Mouse (Mus musculus): ENCODE measurements around the gene Zmym2. TPM values are rescaled to one million over a fixed set of nuclear protein-coding genes. Genes with fewer than 3 reads are reported as not detected.
"Not testable (repeated sequence)": the region's sequence is repeated elsewhere in the genome, so short reads cannot be mapped to it uniquely, and the experiment has no call there.

Gene Zmym2
- polyA plus RNA-seq (2012; rRNA removed), result 48.6 and 73.9 TPM in 2 replicates

- peak; percentile 80 for DNase-seq (ENCODE audit: low read depth)
- TF ChIP-seq CTCF (IDR thresholded peaks at IDR 0.05; ENCODE audit: borderline replicate concordance, extremely low read depth, insufficient read depth, insufficient read length) (peak; percentile 51; the same call in 1 of the 2 replicates), POLR2A (IDR thresholded peaks at IDR 0.05; ENCODE audit: borderline replicate concordance, extremely low read depth, insufficient read depth, insufficient read length, poor library complexity, severe bottlenecking) (0 out of 2 replicates have a peak, but pooled peaks have one; percentile 19)
Measured at GRCm38 (mm10) chr14:56886594-56887513, at the start of gene Zmym2. TSS of gene Zmym2 (plus strand) at chr14:56886653.

- no peak for DNase-seq (ENCODE audit: low read depth)
- TF ChIP-seq POLR2A (IDR thresholded peaks at IDR 0.05; ENCODE audit: borderline replicate concordance, extremely low read depth, insufficient read depth, insufficient read length, poor library complexity, severe bottlenecking) (no peak), CTCF (IDR thresholded peaks at IDR 0.05; ENCODE audit: borderline replicate concordance, extremely low read depth, insufficient read depth, insufficient read length) (no peak)
Measured at GRCm38 (mm10) chr14:56844033-56844432, 42.4 kb upstream of the Zmym2 start.

GRCm38 (mm10) chr14:56844507-56844906 is 41.9 kb upstream of the Zmym2 start:
- TF ChIP-seq POLR2A (IDR thresholded peaks at IDR 0.05; ENCODE audit: borderline replicate concordance, extremely low read depth, insufficient read depth, insufficient read length, poor library complexity, severe bottlenecking), result no peak
- DNase-seq (ENCODE audit: low read depth), result peak; percentile 67

- TF ChIP-seq CTCF (IDR thresholded peaks at IDR 0.05; ENCODE audit: borderline replicate concordance, extremely low read depth, insufficient read depth, insufficient read length) (no peak), POLR2A (IDR thresholded peaks at IDR 0.05; ENCODE audit: borderline replicate concordance, extremely low read depth, insufficient read depth, insufficient read length, poor library complexity, severe bottlenecking) (no peak)
- DNase-seq (ENCODE audit: low read depth), result no peak
Measured at GRCm38 (mm10) chr14:56848322-56848721, 38.1 kb upstream of the Zmym2 start.

- TF ChIP-seq POLR2A (IDR thresholded peaks at IDR 0.05; ENCODE audit: borderline replicate concordance, extremely low read depth, insufficient read depth, insufficient read length, poor library complexity, severe bottlenecking), result no peak
- TF ChIP-seq CTCF (IDR thresholded peaks at IDR 0.05; ENCODE audit: borderline replicate concordance, extremely low read depth, insufficient read depth, insufficient read length), result no peak
- no peak for DNase-seq (ENCODE audit: low read depth)
Measured at GRCm38 (mm10) chr14:56849681-56850080, 36.8 kb upstream of the Zmym2 start.

- no peak for DNase-seq (ENCODE audit: low read depth)
- TF ChIP-seq CTCF (IDR thresholded peaks at IDR 0.05; ENCODE audit: borderline replicate concordance, extremely low read depth, insufficient read depth, insufficient read length) (no peak), POLR2A (IDR thresholded peaks at IDR 0.05; ENCODE audit: borderline replicate concordance, extremely low read depth, insufficient read depth, insufficient read length, poor library complexity, severe bottlenecking) (no peak)
Measured at GRCm38 (mm10) chr14:56864041-56864440, 22.4 kb upstream of the Zmym2 start.

- no peak for DNase-seq (ENCODE audit: low read depth)
Measured at GRCm38 (mm10) chr14:56864641-56865040, 21.8 kb upstream of the Zmym2 start.

GRCm38 (mm10) chr14:56865112-56865511 is 21.3 kb upstream of the Zmym2 start:
- DNase-seq (ENCODE audit: low read depth), result not testable (repeated sequence)

More at GRCm38 (mm10) chr14:56864641-56865040, 21.8 kb upstream of the Zmym2 start:
- TF ChIP-seq POLR2A (IDR thresholded peaks at IDR 0.05; ENCODE audit: borderline replicate concordance, extremely low read depth, insufficient read depth, insufficient read length, poor library complexity, severe bottlenecking), result no peak
- no peak for TF ChIP-seq CTCF (IDR thresholded peaks at IDR 0.05; ENCODE audit: borderline replicate concordance, extremely low read depth, insufficient read depth, insufficient read length)

- no peak for DNase-seq (ENCODE audit: low read depth)
- no peak for TF ChIP-seq CTCF (IDR thresholded peaks at IDR 0.05; ENCODE audit: borderline replicate concordance, extremely low read depth, insufficient read depth, insufficient read length)
- TF ChIP-seq POLR2A (IDR thresholded peaks at IDR 0.05; ENCODE audit: borderline replicate concordance, extremely low read depth, insufficient read depth, insufficient read length, poor library complexity, severe bottlenecking), result no peak
Measured at GRCm38 (mm10) chr14:56873525-56873924, 12.9 kb upstream of the Zmym2 start.

- no peak for DNase-seq (ENCODE audit: low read depth)
- no peak for TF ChIP-seq POLR2A (IDR thresholded peaks at IDR 0.05; ENCODE audit: borderline replicate concordance, extremely low read depth, insufficient read depth, insufficient read length, poor library complexity, severe bottlenecking)
- no peak for TF ChIP-seq CTCF (IDR thresholded peaks at IDR 0.05; ENCODE audit: borderline replicate concordance, extremely low read depth, insufficient read depth, insufficient read length)
Measured at GRCm38 (mm10) chr14:56875586-56876159, 10.8 kb upstream of the Zmym2 start.

- no peak for DNase-seq (ENCODE audit: low read depth)
- TF ChIP-seq CTCF (IDR thresholded peaks at IDR 0.05; ENCODE audit: borderline replicate concordance, extremely low read depth, insufficient read depth, insufficient read length), result no peak
- TF ChIP-seq POLR2A (IDR thresholded peaks at IDR 0.05; ENCODE audit: borderline replicate concordance, extremely low read depth, insufficient read depth, insufficient read length, poor library complexity, severe bottlenecking), result no peak
Measured at GRCm38 (mm10) chr14:56881271-56881670, 5.2 kb upstream of the Zmym2 start.

GRCm38 (mm10) chr14:56883431-56883830 is 3.0 kb upstream of the Zmym2 start:
- DNase-seq (ENCODE audit: low read depth), result no peak
- TF ChIP-seq POLR2A (IDR thresholded peaks at IDR 0.05; ENCODE audit: borderline replicate concordance, extremely low read depth, insufficient read depth, insufficient read length, poor library complexity, severe bottlenecking) (no peak), CTCF (IDR thresholded peaks at IDR 0.05; ENCODE audit: borderline replicate concordance, extremely low read depth, insufficient read depth, insufficient read length) (no peak)

All from brain, embryonic 14.5 days (tissue).